Comparison of ENCODE assay signal across 25 mouse cellular contexts in genomic region chr5:99941776-99942502, GRCm38 (mm10). TPM values are rescaled to one million over a fixed set of nuclear protein-coding genes. Genes with fewer than 3 reads are reported as not detected.
DNase-seq lines count a peak whose midpoint lies in the region; ATAC-seq lines count a peak whose summit lies in the region.
"Had no signal": no experiment of that assay in that cellular context is flagged by ENCODE, and none has a peak within 500 bp of the region (broad histone marks: within the 10 kb centered on the region; RNA-seq: fewer than 3 reads in every experiment).

No protein-coding gene starts in this region.

- peaks cover 15% of the 10 kb centered on the region for H3K9me3 ChIP-seq in liver, embryonic 12.5 days (replicated peaks)
- H3K9me3 ChIP-seq: lung, embryonic 15.5 days had no signal

- ATAC-seq in liver, embryonic 12.5 days, result no peak
- ATAC-seq: midbrain, embryonic 13.5 days; Patski had no signal

- no peak overlapping the region for H3K9ac ChIP-seq in liver, embryonic 12.5 days
- H3K9ac ChIP-seq: lung, embryonic 15.5 days; midbrain, embryonic 13.5 days had no signal

- DNase-seq in kidney, postnatal 10 days, result peak; percentile 17
- no peak for DNase-seq in kidney, adult 8-10 months
- DNase-seq in ES-CJ7 (ENCODE audit: low read depth, low spot score) (peak; percentile 64), ZHBTc4 (ENCODE audit: low read depth, low spot score) (peak; percentile 59)
- peak; percentile 57 to 64 for DNase-seq in adrenal gland, postnatal 36 days
- DNase-seq in right cerebral cortex, postnatal 10 days (ENCODE audit: low spot score in 2 of 2), result no peak
- DNase-seq: cerebellum, adult 18-20 months; cerebellum, postnatal 36 days; heart, adult 18-20 months; heart, postnatal 36 days; kidney, adult 18-20 months; kidney, postnatal 14 days; left cerebral cortex, postnatal 4 days; thymus, postnatal 14 days had no signal

- H3K4me3 ChIP-seq in liver, embryonic 12.5 days, result no peak overlapping the region
- H3K4me3 ChIP-seq: embryonic facial prominence, embryonic 10.5 days; layer of hippocampus, adult 2 months; lung, embryonic 15.5 days; midbrain, embryonic 13.5 days; myocyte had no signal

- H3K27me3 ChIP-seq in liver, embryonic 12.5 days (replicated peaks), result no peaks in the 10 kb centered on the region
- H3K27me3 ChIP-seq: lung, embryonic 15.5 days; midbrain, embryonic 13.5 days; Patski had no signal

- H3K4me2 ChIP-seq in liver, embryonic 12.5 days, result no peak overlapping the region
- H3K4me2 ChIP-seq: liver, embryonic 11.5 days; lung, embryonic 15.5 days; midbrain, embryonic 13.5 days had no signal

- peaks cover 10% of the 10 kb centered on the region; the same call in 1 of the 2 replicates for H3K36me3 ChIP-seq in liver, embryonic 12.5 days
- H3K36me3 ChIP-seq: lung, embryonic 15.5 days had no signal

- no peaks in the 10 kb centered on the region for H3K4me1 ChIP-seq in liver, embryonic 12.5 days
- H3K4me1 ChIP-seq: embryonic facial prominence, embryonic 10.5 days; lung, embryonic 15.5 days; midbrain, embryonic 13.5 days had no signal

- 68% methylated on average over 10 of the region's 10 CpGs for WGBS in liver, embryonic 12.5 days (ENCODE audit: insufficient replicate concordance)

- no peak overlapping the region for H3K27ac ChIP-seq in liver, embryonic 12.5 days
- H3K27ac ChIP-seq: embryonic facial prominence, embryonic 10.5 days; layer of hippocampus, adult 2 months; lung, embryonic 15.5 days; midbrain, embryonic 13.5 days had no signal

RNA-seq across cellular contexts. Expression of gene Vamp9, which starts 35.9 kb away (rescaled TPM):
- total RNA-seq in adrenal gland, postnatal 36 days (2021), result under 1 TPM in 1 of 2 experiments, not detected in 1; 0.99 TPM
- polyA plus RNA-seq in liver, embryonic 12.5 days (2016; fragmentation: Nextera tagmentation; extraction: Ambion mirVana), result not detected in 2 replicates
- total RNA-seq: gastrocnemius, adult 8-10 months; heart, adult 18-20 months; heart, postnatal 36 days; left cerebral cortex, postnatal 4 days had no signal
- polyA plus RNA-seq: C2C12; embryonic facial prominence, embryonic 10.5 days; liver, embryonic 11.5 days; myocyte; Patski; stomach, embryonic 16.5 days had no signal

RNA-seq across cellular contexts. Expression of gene Hnrnpd, which starts 36.8 kb away (rescaled TPM):
- 100 to 1,000 TPM; 131 to 138 TPM for total RNA-seq in adrenal gland, postnatal 36 days (2021)
- 245 and 254 TPM in 2 replicates for polyA plus RNA-seq in liver, embryonic 12.5 days (2016; fragmentation: Nextera tagmentation; extraction: Ambion mirVana)

RNA-seq across cellular contexts. Expression of gene 4930524J08Rik, which starts 36.9 kb away (rescaled TPM):
- 1 to 10 TPM; 1.2 to 2.2 TPM for total RNA-seq in adrenal gland, postnatal 36 days (2021)
- polyA plus RNA-seq in liver, embryonic 12.5 days (2016; fragmentation: Nextera tagmentation; extraction: Ambion mirVana), result 0.71 and 2.0 TPM in 2 replicates

Comparison
In these comparisons a context has a peak if more than half of its experiments do, and no peak if none do; other contexts are left out.
1. DNase-seq: peak in kidney, postnatal 10 days (single experiment), ES-CJ7 (single experiment), ZHBTc4 (single experiment) and adrenal gland, postnatal 36 days (2 of 2); none in kidney, adult 8-10 months (0 of 2) and right cerebral cortex, postnatal 10 days (0 of 2).